Mouse (Mus musculus) layer of hippocampus, adult 18-20 months (tissue): Measurements from ENCODE around the gene Rexo4. TPM values are rescaled to one million over a fixed set of nuclear protein-coding genes. Genes with fewer than 3 reads are reported as not detected.

Experiments
- DNase-seq, 2 experiments: peaks; one replicate each; pipeline ENCODE4 v3.0.0; 2022; ENCODE audit warnings: low spot score in 2 of 2
- long read RNA-seq: library from polyadenylated mRNA; stranded (forward); transcript quantifications from one replicate; pipeline ENCODE4 v2.0.0, GENCODE M21; 2021
- total RNA-seq, 2 experiments: library from RNA; stranded (reverse); gene quantifications; 2 replicates each; pipeline ENCODE4 v1.2.3; 2021

The Rexo4 gene
- 10 to 100 TPM; 59.0 to 63.7 TPM for total RNA-seq
- long read RNA-seq, transcript Rexo4-201 (8 exons, 2,281 nt), result major isoform, 31 of 41 reads
- long read RNA-seq, partial matches to known transcripts, result 1 of 41 reads
- long read RNA-seq, other reads (novel, unspliced or antisense), result 3 of 41 reads

DNA sequence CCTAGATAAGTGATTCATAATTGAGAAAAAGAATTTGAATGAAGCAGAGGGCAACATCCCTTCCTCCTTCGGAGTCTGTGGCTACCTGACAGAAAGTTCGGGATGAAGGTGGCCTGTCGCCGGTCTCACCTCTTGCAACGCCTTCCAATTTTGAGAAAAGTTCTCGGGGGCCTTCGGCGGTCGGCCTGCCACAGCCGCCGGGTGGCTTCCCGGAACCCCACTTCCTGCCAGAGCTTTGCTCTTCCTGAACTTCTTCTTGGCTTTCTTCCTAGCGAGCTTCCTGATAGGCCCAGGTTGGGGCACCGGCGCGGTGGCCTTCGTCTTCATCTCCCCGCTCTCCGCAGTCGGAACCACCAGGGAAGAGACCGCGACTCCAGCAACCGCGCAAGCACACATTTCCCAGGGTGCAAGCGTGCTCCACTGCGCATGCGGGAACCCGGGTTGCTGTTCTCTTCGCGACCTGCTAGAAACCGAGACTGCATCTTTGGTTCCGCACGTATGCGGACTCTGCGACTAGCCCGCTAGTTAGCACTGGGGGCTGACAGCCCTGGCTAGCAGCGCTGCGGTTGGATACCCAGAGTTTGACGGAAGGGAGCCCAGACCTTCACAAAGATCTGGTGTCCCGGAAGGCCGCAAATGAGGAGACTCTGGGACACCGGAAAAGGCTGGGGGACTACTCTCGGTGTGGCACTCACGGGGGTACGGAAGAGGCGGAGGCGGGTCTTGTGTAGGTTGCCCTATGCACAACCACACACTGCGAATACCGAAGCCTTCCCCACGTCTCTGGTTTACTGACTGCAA lies at the start of gene Rexo4:
TSS of gene Rexo4 (minus strand) at position 464 of the 801 bp plus-strand sequence.
- peak; percentile 95 to 96 for DNase-seq

DNA sequence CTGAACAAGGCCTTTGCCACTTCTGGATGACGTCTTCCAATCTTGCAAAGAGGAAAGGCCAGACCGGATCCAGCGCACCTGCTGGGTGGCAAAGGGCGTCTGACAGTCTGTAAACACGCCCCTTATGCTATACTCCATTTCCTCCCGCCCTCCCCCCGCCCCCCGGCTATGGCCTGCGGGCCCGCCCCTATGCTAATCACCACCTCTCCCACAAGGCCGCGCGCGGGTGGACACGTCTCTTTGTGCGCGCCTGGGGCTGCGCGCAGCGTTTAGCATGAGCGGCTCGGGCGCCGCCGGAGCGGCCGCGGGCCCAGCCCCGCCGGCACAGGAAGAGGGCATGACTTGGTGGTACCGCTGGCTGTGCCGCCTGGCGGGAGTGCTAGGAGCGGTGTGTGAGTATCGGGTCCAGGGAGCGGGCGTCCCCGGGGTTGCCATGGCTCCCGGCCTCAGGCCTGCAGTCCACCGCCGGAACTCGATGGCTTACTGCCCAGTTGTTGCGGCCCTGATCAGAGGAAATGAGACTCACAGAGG lies 45.6 kb upstream of the Rexo4 start, which contains the start of gene Cacfd1:
TSS of gene Cacfd1 (plus strand) at position 213 of the 531 bp plus-strand sequence.
- peak; percentile 68 to 84 for DNase-seq

DNA sequence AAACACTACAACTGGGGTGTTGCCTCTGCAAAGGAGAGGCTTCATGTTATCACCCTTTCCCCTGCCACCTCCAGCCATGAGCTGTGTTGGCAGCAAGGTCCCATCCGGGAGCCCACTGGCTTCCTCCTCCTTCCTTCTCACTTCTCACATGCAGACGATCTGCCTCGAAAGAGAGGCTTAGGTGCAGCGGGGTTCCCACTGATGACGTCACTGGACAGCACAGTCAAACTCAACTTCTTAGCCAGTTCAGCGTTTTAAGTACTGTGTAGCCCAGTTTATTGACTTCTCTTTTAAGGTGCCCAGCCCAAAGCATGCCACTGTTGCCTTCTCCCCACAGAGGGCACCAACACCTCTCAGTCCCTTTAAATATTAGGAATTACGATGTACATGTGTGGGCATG lies 43.5 kb upstream of the Rexo4 start:
- DNase-seq, result no peak

DNA sequence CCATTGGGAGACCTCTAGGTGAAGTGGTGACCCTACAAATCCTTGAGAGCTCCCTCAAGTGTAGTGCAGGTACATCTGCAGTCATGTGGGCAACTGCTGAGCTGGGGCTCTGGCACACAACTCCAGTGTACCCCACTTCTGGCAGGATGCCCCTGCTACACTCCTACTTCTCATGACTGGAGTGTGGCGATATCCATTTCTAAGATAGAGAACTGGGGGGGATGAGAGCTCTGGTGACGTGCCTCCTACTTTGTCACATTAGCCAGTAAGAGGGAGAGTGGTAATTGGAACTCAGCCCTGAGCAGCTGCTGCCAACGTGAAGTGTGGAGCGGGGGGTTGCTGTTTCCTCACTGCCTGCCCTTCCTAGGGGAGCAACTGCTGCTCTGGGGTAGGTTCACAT lies 42.1 kb upstream of the Rexo4 start:
- peak in 1 of 2 experiments; percentile 46 for DNase-seq

- no peak for DNase-seq
These were observed 33.8 kb upstream of the Rexo4 start for GRCm38 (mm10) chr2:26997993-26998392.

- DNase-seq, result no peak
These were observed 33.3 kb upstream of the Rexo4 start for GRCm38 (mm10) chr2:26997498-26997897.

DNA sequence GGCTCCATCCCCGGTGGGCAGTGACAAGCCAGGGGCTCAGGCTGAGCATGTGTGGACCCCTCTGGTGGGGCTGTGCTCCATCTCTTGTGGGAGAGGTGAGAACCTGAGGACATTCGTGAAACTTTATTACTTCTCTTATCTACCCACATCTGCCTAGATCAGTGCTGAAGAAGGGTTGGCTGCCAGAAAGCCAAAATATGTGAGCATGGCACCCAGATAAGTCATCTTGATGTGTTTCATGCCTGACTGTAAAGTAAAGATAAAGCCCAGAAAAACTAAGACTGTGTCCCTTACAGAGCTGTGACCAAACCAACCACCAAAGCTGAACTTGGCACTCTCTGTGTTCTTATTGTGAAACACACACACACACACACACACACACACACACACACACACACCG lies 29.8 kb upstream of the Rexo4 start:
- no peak for DNase-seq

DNA sequence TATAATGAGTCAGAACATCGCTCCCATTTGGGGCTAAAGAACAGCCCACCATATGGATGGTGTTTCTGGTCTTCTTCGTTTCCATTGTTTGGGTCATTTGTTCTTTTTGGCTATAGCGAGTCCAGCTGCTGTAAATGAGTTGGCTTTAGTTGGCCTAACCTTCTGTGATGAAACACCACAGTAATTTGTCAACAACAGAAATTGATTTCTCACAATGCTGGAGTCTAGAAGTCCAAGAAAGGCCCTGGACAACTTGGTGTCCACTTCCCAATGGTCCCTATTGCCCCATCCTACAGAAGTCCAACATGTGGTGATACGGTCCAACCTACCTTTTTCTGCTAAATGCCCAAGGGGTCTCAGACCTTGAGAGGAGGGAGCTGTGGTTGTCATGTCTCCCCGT lies 20.5 kb upstream of the Rexo4 start:
- no peak for DNase-seq

DNA sequence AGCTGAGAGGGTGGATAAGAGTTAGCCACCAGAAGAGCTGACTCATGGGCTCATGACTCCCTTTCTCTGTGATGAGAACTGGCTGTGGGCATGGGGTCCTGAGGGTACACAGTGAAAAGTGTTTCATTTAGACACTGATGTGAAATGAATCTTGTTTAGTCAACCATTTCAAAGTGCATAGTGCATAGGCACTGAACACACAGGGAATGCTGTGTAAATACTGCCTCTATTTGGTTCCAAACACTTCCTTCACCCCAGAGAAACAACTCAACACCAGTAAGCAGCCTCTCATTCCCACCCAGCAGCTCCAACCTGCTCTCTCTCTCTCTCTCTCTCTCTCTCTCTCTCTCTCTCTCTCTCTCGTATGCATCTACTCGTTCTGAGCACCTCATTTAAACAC lies 20.0 kb upstream of the Rexo4 start:
- DNase-seq, result no peak

DNA sequence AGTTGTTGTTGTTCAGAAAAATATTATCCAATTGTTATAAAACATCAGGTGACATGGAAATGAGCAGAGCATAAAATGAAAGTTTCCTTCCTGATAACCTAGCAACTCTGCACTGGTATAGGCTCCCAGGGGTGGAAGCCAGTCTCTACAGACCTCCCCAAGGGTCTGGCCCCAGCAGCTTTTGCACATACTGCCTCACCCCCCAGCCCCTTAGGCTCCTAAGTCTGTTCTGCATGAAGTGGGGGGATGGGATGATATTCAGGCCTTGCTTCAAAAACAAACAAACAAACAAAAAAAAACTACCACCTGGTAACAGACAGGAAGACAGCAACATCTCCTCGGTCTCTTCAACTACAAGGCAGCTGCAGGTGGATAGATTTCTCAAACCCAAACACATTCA lies 16.2 kb upstream of the Rexo4 start:
- DNase-seq, result no peak

- no peak for DNase-seq
These were observed 9.8 kb upstream of the Rexo4 start for GRCm38 (mm10) chr2:26973960-26974359.

GRCm38 (mm10) chr2:26973116-26973515 lies 8.9 kb upstream of the Rexo4 start, which contains the start of gene Adamts13:
Adamts13 (plus strand) TSS chr2:26973416.
- DNase-seq, result no peak

DNA sequence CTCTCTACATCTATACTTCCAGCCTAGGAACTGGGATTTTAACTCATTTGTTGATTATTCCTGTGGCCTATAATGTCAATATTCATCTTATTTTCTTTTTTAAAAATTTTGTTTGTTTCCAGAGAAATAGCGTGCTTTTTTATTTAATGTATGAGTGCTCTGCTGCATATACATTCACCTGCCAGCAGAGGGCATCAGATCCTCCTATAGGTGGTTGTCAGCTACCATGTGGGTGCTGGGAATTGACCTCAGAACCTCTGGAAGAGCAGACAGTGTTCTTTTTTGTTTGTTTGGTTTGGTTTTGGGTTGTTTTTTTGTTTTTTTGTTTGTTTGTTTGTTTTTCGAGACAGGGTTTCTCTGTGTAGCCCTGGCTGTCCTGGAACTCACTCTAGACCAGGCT lies 3.1 kb upstream of the Rexo4 start:
- no peak for DNase-seq

GRCm38 (mm10) chr2:26964724-26965370 lies 661 bp upstream of the Rexo4 start:
- DNase-seq, result no peak

DNA sequence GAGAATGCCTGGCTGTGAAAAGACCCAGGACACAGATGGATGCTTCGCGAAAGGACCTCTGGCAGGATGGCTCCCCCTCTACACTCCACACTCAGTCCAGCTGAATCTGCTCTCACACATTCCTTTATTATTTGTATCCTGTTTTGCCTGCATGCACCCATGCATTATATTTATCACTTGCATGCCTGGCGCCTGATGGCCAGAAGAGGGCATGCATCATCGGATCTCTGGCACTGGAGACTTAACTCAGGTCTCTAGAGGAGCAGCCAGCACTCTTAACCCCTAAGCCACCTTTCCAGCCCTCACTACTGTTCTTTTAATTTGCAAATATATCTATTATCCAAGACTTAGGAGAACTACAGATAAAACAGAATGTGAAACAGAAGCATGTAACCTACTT lies 3.4 kb downstream of the Rexo4 start:
- no peak for DNase-seq

DNA sequence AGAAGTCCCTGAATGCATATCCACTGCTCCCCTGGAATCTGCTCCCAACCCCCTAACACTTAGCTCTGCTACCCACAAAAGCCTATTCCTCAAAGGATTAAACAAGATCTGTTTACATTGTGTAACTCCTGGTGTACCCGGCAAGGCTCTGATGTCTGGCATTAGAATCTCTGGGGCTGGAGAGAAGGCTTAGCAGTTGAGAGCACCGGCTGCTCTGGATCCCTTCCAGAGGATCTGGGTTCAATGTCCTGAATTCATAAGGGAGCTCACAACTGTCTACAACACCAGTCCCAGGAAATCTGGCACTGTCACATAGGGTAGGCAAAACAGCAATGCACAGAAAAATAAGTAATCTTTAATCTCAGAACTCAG lies 6.7 kb downstream of the Rexo4 start:
- no peak for DNase-seq

GRCm38 (mm10) chr2:26956811-26957487 lies 7.2 kb downstream of the Rexo4 start:
- DNase-seq, result no peak

- DNase-seq, result no peak
These were observed 9.3 kb downstream of the Rexo4 start for GRCm38 (mm10) chr2:26954735-26955395.

DNA sequence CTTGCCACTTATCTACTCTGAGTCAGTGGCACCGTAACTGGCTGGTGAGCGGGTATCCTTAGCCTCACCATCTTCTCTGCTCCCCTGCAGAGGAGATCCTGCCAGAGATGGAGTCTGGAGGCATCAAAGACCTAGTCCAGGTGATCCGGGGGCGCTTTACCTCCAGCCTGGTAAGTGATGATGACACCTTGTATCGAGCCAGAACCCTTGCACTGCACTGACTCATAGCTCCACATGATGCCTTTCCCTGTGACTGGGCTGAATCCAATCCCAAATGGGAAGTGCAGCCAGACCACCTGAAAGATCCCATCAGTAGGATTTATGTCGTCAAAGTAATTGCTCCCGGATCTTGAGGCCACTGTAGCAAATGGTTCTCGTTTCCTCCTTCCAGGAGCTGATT lies 11.3 kb downstream of the Rexo4 start:
- no peak for DNase-seq

- DNase-seq, result no peak
These were observed 12.0 kb downstream of the Rexo4 start for GRCm38 (mm10) chr2:26952193-26952592.

GRCm38 (mm10) chr2:26951346-26951905 lies 12.8 kb downstream of the Rexo4 start:
- no peak for DNase-seq
